Mouse (Mus musculus): ENCODE measurements around the gene Rab44.

Rab44 gene

GRCm38 (mm10) chr17:29123578-29124174 is 9.7 kb downstream of the Rab44 start:
- no peak for ATAC-seq (ENCODE audit: insufficient number of reproducible peaks, low FRiP score, low TSS enrichment)

- ATAC-seq (ENCODE audit: insufficient number of reproducible peaks, low FRiP score, low TSS enrichment): no peak
These were observed 12.6 kb downstream of the Rab44 start for GRCm38 (mm10) chr17:29126561-29126960.

DNA sequence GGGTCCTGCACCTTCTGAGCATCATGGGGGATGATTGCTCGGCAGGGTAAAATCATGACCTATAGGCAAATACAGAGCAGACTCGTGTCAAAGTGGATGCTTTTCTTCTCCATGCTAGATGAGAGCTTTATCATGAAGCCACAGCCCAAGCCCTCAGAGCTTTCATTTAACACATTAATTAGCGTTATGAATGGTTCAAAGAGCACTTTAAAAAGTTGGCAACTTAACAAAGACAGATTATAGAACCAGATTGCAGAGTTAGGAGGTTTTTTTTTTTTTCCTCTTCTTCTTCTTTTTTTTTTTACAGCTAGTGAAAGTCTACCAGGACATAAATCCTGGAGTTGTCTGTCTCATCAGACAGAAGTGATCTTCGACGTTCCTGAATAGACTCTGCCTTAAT is 15.4 kb downstream of the Rab44 start:
- ATAC-seq (ENCODE audit: insufficient number of reproducible peaks, low FRiP score, low TSS enrichment): no peak

DNA sequence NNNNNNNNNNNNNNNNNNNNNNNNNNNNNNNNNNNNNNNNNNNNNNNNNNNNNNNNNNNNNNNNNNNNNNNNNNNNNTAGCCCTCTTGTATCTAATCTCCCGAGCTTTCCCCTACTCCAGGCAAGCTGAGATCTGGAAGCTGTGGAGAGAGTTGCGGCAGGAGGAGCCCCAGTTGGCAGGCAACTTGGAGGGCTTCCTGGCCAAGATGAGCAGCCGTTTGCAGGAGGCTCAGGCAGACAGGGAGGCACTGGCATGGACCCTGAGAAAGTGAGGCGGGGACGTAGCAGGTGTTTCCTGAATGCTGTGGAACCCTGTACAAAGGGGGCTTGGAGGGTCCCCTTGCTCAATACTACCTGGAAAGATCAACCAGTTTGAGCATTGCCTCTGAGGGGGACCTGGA is 21.1 kb downstream of the Rab44 start:
- ATAC-seq (ENCODE audit: insufficient number of reproducible peaks, low FRiP score, low TSS enrichment): no peak

- ATAC-seq (ENCODE audit: insufficient number of reproducible peaks, low FRiP score, low TSS enrichment): no peak
These were observed 22.3 kb downstream of the Rab44 start for GRCm38 (mm10) chr17:29136236-29136635.

DNA sequence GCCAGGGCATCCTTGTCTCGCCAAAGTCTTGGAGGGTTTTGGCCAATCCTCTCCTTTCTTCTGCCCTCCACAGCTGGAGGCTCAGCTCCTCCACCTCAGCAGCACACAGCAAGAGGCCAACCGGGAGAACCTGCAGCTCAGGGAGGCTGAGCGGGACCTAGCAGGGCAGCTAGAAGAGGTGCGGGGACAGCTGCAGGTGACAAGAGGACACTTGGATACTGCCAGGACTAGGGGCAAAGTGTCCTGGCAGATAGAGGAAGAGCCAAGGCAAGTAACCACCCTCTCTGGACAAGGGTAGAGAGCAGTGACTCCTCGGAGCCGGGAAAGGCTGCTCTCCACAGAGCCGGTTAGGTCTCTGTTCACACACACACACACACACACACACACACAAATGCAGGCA is 24.0 kb downstream of the Rab44 start:
- ATAC-seq (ENCODE audit: insufficient number of reproducible peaks, low FRiP score, low TSS enrichment): no peak

DNA sequence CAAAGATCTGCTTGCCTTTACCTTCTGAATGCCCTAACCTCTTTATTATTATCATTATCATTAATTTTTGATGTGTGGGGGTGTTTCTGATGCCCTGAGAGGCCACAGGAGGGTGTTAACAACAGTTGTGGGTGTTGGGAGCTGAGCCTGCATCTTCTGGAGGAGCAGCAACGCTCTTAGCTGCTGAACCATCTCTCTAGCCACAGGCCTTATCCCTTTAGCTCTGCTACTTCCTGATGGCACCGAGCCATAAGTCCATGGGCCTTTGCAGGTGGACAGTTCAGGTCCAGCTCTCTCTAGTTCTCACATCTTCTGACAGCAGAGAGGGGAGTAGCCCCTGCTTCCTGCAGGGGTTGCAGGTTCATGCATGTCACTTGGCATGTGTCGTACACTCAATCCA is 27.6 kb downstream of the Rab44 start:
- ATAC-seq (ENCODE audit: insufficient number of reproducible peaks, low FRiP score, low TSS enrichment): no peak

GRCm38 (mm10) chr17:29143266-29143665 is 29.3 kb downstream of the Rab44 start:
- no peak for ATAC-seq (ENCODE audit: insufficient number of reproducible peaks, low FRiP score, low TSS enrichment)

- ATAC-seq (ENCODE audit: insufficient number of reproducible peaks, low FRiP score, low TSS enrichment): no peak
These were observed 31.2 kb downstream of the Rab44 start for GRCm38 (mm10) chr17:29145101-29145500.

DNA sequence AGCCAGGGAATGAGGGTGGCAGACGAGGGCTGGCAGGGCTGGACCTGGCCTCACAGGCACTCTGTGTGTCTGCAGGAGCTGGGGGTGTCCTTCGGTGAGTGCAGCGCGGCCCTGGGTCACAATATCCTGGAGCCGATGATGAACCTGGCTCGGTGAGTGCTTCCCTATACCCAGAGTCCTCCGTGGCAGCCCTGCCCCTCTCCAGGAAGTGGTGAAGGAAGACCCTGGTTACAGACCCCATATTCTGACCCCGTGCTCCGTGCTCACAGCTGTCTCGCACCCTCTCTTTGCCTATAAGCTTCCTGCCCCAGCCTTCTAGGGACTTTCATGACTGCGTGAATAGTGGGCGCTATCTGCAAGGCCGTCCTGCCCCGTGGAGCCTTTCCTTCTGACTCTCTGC is 33.3 kb downstream of the Rab44 start:
- no peak for ATAC-seq (ENCODE audit: insufficient number of reproducible peaks, low FRiP score, low TSS enrichment)

DNA sequence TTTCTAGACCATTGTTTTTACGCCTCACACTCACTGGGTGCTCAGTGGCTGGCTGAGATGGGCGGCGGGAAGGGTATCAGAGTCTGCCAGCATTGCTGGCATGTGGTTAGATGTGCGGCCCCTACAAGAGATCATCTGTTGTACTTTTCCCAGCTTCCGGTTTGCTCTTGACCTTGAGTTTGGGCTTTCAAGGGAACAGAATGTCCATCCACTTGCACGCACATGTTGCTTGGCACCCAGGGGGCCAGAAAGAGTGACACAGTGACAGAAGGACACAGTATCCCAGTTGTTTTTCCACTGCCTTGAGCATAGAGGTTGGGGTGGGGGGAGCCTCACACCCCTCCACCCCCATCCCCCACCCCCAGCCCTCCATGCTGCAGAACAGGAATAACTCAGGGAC is 33.8 kb downstream of the Rab44 start:
- no peak for ATAC-seq (ENCODE audit: insufficient number of reproducible peaks, low FRiP score, low TSS enrichment)

- no peak for ATAC-seq (ENCODE audit: insufficient number of reproducible peaks, low FRiP score, low TSS enrichment)
These were observed 35.8 kb downstream of the Rab44 start for GRCm38 (mm10) chr17:29149766-29150165.

GRCm38 (mm10) chr17:29152547-29152946 is 38.6 kb downstream of the Rab44 start:
- ATAC-seq (ENCODE audit: insufficient number of reproducible peaks, low FRiP score, low TSS enrichment): no peak

- ATAC-seq (ENCODE audit: insufficient number of reproducible peaks, low FRiP score, low TSS enrichment): no peak
These were observed 40.3 kb downstream of the Rab44 start for GRCm38 (mm10) chr17:29154247-29154646.

DNA sequence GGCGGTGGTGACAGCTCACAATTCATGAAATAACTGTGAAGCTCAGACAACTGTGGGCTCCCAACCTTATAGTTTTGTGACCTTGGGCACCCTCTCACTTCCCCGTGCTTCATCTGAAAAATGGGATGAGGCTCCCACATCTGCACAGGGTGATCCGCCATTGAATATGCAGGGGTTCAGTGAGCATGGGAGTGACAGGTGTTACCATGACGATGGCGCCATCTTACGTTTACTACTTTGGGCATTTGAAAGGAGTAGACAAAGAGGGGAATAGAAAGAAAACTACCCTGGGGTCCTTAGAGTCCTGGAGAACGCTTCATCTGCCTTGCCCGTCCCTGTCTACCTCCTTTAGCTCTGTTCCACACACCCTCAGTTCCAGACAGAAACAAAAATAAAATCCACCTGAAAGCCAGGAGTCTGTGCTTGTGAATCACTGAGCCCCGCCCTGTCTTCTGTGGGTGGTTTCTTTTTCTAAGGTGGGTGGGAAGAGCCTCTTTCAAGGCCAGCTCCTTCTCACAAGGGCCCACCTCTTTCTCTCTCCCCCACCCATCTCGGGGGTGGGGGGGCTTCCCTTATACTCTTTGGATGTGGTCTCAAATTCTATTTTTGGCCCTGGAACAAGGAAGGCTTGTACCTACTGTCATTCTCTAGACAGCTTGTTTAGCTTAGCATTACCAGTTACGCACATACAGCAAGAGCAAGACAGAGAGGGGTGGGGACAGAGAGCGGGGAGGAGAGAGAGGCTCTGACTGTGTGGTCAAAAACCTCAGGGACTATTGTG is 41.6 kb downstream of the Rab44 start:
- ATAC-seq (ENCODE audit: insufficient number of reproducible peaks, low FRiP score, low TSS enrichment): no peak

DNA sequence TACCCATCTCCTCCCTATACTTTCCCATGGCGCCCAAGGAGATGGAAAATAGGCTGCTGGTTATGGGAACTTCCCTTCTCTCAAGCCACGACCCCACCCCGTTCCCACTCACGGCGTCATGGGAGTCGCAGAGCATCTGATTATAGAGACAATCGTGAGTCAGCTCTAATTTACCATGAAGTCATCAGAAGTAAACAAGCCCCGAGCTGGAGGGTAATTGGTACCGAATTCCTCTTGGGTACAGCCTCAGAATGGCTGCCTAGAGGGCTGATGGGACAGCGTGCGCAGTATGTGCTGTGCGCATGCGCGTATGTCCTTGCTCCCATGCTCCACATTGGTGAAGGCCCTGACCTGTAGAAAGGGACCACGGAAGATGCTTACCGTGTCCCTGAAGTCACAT is 42.5 kb downstream of the Rab44 start:
- no peak for ATAC-seq (ENCODE audit: insufficient number of reproducible peaks, low FRiP score, low TSS enrichment)

- no peak for ATAC-seq (ENCODE audit: insufficient number of reproducible peaks, low FRiP score, low TSS enrichment)
These were observed 42.9 kb downstream of the Rab44 start for GRCm38 (mm10) chr17:29156866-29157265.

GRCm38 (mm10) chr17:29158899-29159298 is 45.0 kb downstream of the Rab44 start:
- no peak for ATAC-seq (ENCODE audit: insufficient number of reproducible peaks, low FRiP score, low TSS enrichment)

DNA sequence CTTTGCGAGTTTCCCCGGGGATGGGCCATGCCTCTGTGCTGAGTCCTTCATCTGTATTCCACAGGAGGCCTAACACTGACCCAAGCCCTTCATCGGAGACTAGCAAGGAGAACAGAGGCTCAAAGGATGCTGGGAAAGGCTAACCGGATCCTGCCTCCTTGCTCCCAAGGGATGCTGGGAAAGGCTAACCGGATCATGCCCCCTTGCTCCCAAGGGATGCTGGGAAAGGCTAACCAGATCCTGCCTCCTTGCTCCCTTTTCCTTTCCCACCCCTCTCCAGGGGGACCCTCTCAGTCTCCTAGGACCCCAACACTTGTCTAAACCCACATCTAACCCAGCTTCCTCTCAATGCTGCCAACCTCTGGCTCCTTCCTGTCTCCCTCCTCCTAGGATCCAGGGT is 45.4 kb downstream of the Rab44 start:
- ATAC-seq (ENCODE audit: insufficient number of reproducible peaks, low FRiP score, low TSS enrichment): no peak

DNA sequence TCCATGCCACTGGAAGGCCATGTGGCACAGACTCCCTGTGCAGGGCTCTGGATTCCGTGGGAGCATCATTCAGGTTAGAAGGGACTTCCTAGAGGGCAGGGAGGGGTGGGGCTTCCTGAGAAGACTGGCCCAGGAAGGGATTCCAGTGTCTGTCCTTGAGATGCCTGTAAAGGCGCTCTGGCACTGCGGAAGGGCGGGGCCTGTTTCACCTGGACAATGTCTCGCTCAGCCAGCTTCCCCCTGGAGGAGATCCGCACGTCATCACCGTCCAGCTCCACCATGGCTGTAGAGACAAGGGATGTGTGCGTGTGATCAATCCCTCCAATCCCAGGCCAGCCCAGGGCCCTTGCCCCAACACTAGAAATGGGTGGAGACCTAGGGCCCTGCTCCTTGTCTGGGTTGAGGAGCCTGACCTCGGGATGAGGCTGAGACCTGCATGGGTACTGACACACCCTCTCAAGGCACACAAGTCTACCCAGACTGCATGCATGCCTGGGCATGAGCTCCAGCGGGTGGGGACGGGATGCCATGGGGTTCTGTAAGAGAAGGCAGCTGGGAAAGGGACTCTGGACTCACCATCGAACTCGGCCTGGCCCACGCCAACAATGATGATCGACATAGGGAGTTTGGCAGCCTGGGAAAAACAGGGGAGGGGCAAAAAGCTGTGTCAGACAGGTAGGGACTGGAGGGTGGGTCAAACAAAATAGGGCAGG is 46.0 kb downstream of the Rab44 start:
- no peak for ATAC-seq (ENCODE audit: insufficient number of reproducible peaks, low FRiP score, low TSS enrichment)

DNA sequence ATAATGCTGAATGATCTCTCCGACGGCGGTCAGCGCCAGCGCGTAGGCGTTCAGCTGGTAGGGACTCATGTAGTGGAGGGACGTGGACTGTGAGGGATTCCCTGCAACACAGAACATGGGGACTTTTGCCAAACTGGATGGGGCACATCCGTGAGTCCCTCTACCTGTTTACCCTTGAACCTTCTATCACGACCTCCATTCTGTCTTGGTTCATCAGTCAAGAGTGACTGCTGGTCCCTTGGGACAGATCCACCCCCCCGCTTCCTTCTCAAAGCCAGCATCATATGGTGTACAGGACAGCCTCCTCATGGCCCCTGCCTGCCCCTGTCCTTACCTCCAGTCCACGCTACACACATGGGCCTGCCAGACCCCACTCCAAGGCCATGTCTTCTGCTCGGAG is 48.4 kb downstream of the Rab44 start:
- no peak for ATAC-seq (ENCODE audit: insufficient number of reproducible peaks, low FRiP score, low TSS enrichment)
